Mouse (Mus musculus) G1E (cell line): Measurements from ENCODE around the gene Arhgef7.

ENCODE experiments used
- CTCF ChIP-seq: IDR thresholded peaks from 2 replicates; pipeline ENCODE4 v1.5.1; 2012; ENCODE audit warnings: low read depth, low read length, inconsistent platforms, mixed read lengths
- TAL1 ChIP-seq: conservative IDR thresholded peaks from 2 replicates; pipeline ENCODE4 v1.6.1; 2012; ENCODE audit warnings: low read depth, low read length, inconsistent platforms, mixed read lengths

DNA sequence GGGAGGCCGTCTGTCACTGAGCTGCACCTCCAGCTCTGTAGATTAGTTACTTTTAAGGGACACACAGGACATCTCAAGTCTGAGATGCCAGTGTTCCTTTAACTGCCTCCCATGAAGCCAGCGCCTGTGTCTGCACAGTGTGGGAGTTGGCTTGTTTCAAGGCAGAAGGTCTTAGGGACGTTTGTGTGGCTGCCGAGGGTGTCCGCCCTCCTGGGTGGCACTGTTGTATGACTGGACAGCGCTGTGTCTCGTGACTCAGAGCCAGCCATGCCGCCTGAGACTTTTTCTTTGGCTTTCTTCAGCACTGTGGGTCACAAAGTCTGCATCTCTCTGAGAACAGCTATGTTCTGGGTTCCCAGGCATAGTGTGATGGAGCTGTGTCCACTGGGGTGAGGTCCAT is 69.6 kb downstream of the Arhgef7 start:
- TF ChIP-seq CTCF, result no peak
- no peak for TF ChIP-seq TAL1
